Mouse (Mus musculus): ENCODE measurements at regions not wholly inside any gene's neighbourhood (a gene's known extent, or its start where the extent isn't known, plus 50 kb on each side); places are given as distances from the start of the nearest gene placed in this dataset.

GRCm38 (mm10) chr15:61009509-61009908 is 86.7 kb upstream of the A1bg start:
- no peak for DNase-seq (ENCODE audit: inconsistent ontology term)

GRCm38 (mm10) chr15:61007461-61008059 is 84.7 kb upstream of the A1bg start:
- no peak for DNase-seq (ENCODE audit: inconsistent ontology term)

- DNase-seq (ENCODE audit: inconsistent ontology term): no peak
These were observed 83.8 kb upstream of the A1bg start for GRCm38 (mm10) chr15:61006608-61007007.

- DNase-seq (ENCODE audit: inconsistent ontology term): no peak
These were observed 71.3 kb upstream of the A1bg start for GRCm38 (mm10) chr15:60993971-60994690.

GRCm38 (mm10) chr15:60993394-60993793 is 70.6 kb upstream of the A1bg start:
- no peak for DNase-seq (ENCODE audit: inconsistent ontology term)

GRCm38 (mm10) chr15:60982576-60982975 is 59.8 kb upstream of the A1bg start:
- DNase-seq (ENCODE audit: inconsistent ontology term): no peak

Data from Muller cell, postnatal 12 days (primary cell).